Mouse (Mus musculus): ENCODE measurements at regions not wholly inside any gene's neighbourhood (a gene's known extent, or its start where the extent isn't known, plus 50 kb on each side); places are given as distances from the start of the nearest gene placed in this dataset.

- ATAC-seq (ENCODE audit: low FRiP score, low read depth), result no peak
- H3K4me2 ChIP-seq, result no peak overlapping the region
- WGBS, result 89% methylated on average over 2 of the region's 2 CpGs
- no peaks in the 10 kb centered on the region for H3K27me3 ChIP-seq
- H3K9me3 ChIP-seq, result no peaks in the 10 kb centered on the region
- no peaks in the 10 kb centered on the region for H3K36me3 ChIP-seq
- H3K4me3 ChIP-seq, result no peak overlapping the region
- peaks cover 3% of the 10 kb centered on the region; the same call in 1 of the 2 replicates for H3K4me1 ChIP-seq (replicated peaks)
- no peak overlapping the region for H3K9ac ChIP-seq
- H3K27ac ChIP-seq (replicated peaks), result no peak overlapping the region
Measured at GRCm38 (mm10) chr1:137363969-137364368, 403.7 kb upstream of the Nr5a2 start.

- Histone ChIP-seq H3K4me2 (no peak overlapping the region), H3K27ac (replicated peaks) (no peak overlapping the region), H3K36me3 (no peaks in the 10 kb centered on the region), H3K27me3 (no peaks in the 10 kb centered on the region), H3K9ac (no peak overlapping the region), H3K4me3 (no peak overlapping the region), H3K4me1 (replicated peaks) (peaks cover 3% of the 10 kb centered on the region; the same call in 1 of the 2 replicates), H3K9me3 (no peaks in the 10 kb centered on the region)
- 48% methylated on average over 1 of the region's 1 CpGs for WGBS
- ATAC-seq (ENCODE audit: low FRiP score, low read depth), result no peak
Measured at GRCm38 (mm10) chr1:137363561-137363960, 403.3 kb upstream of the Nr5a2 start.

- Histone ChIP-seq H3K36me3 (no peaks in the 10 kb centered on the region), H3K9ac (no peak overlapping the region), H3K4me1 (replicated peaks) (peaks cover 3% of the 10 kb centered on the region; the same call in 1 of the 2 replicates), H3K27me3 (no peaks in the 10 kb centered on the region), H3K27ac (replicated peaks) (no peak overlapping the region), H3K4me3 (no peak overlapping the region), H3K4me2 (no peak overlapping the region), H3K9me3 (no peaks in the 10 kb centered on the region)
- 64% methylated on average over 16 of the region's 16 CpGs for WGBS
- no peak for ATAC-seq (ENCODE audit: low FRiP score, low read depth)
Measured at GRCm38 (mm10) chr1:137360688-137361570, 400.7 kb upstream of the Nr5a2 start.

GRCm38 (mm10) chr1:137355941-137356512, 395.8 kb upstream of the Nr5a2 start:
- no peak for ATAC-seq (ENCODE audit: low FRiP score, low read depth)
- peaks cover 3% of the 10 kb centered on the region; the same call in 1 of the 2 replicates for H3K4me1 ChIP-seq (replicated peaks)
- no peak overlapping the region for H3K4me2 ChIP-seq
- H3K36me3 ChIP-seq, result no peaks in the 10 kb centered on the region
- WGBS, result 46% methylated on average over 4 of the region's 4 CpGs
- H3K9ac ChIP-seq, result no peak overlapping the region
- H3K27me3 ChIP-seq, result no peaks in the 10 kb centered on the region
- H3K4me3 ChIP-seq, result no peak overlapping the region
- H3K27ac ChIP-seq (replicated peaks), result no peak overlapping the region
- no peaks in the 10 kb centered on the region for H3K9me3 ChIP-seq

GRCm38 (mm10) chr1:137352390-137353027, 392.3 kb upstream of the Nr5a2 start:
- H3K4me3 ChIP-seq, result no peak overlapping the region
- 89% methylated on average over 5 of the region's 5 CpGs for WGBS
- H3K9ac ChIP-seq, result no peak overlapping the region
- no peaks in the 10 kb centered on the region for H3K4me1 ChIP-seq (replicated peaks)
- no peaks in the 10 kb centered on the region for H3K27me3 ChIP-seq
- no peak overlapping the region for H3K4me2 ChIP-seq
- no peaks in the 10 kb centered on the region for H3K9me3 ChIP-seq
- no peaks in the 10 kb centered on the region for H3K36me3 ChIP-seq
- no peak overlapping the region for H3K27ac ChIP-seq (replicated peaks)
- no peak for ATAC-seq (ENCODE audit: low FRiP score, low read depth)

GRCm38 (mm10) chr1:137334137-137334536, 373.9 kb upstream of the Nr5a2 start:
- ATAC-seq (ENCODE audit: low FRiP score, low read depth), result no peak
- WGBS, result 93% methylated on average over 2 of the region's 2 CpGs
- Histone ChIP-seq H3K27me3 (no peaks in the 10 kb centered on the region), H3K4me2 (no peak overlapping the region), H3K9ac (no peak overlapping the region), H3K4me1 (replicated peaks) (peaks cover 4% of the 10 kb centered on the region; the same call in 1 of the 2 replicates), H3K36me3 (no peaks in the 10 kb centered on the region), H3K4me3 (no peak overlapping the region), H3K27ac (replicated peaks) (no peak overlapping the region), H3K9me3 (no peaks in the 10 kb centered on the region)

- 41% methylated on average over 8 of the region's 8 CpGs for whole genome bisulfite sequencing
- H3K27ac ChIP-seq (replicated peaks), result peak overlapping the region; percentile 17
- no peak overlapping the region; the same call in 1 of the 2 replicates for H3K4me2 ChIP-seq
- peaks cover 4% of the 10 kb centered on the region; the same call in 1 of the 2 replicates for H3K4me1 ChIP-seq (replicated peaks)
- no peak overlapping the region for H3K4me3 ChIP-seq
- no peaks in the 10 kb centered on the region for H3K9me3 ChIP-seq
- peak; percentile 86 for ATAC-seq (ENCODE audit: low FRiP score, low read depth)
- H3K9ac ChIP-seq, result no peak overlapping the region
- H3K27me3 ChIP-seq, result no peaks in the 10 kb centered on the region
- no peaks in the 10 kb centered on the region for H3K36me3 ChIP-seq
Measured at GRCm38 (mm10) chr1:137332108-137332769, 372.0 kb upstream of the Nr5a2 start.

- H3K4me2 ChIP-seq, result no peak overlapping the region; the same call in 1 of the 2 replicates
Measured at GRCm38 (mm10) chr1:137331746-137332107, 371.5 kb upstream of the Nr5a2 start.

GRCm38 (mm10) chr1:137330634-137331033, 370.4 kb upstream of the Nr5a2 start:
- Histone ChIP-seq H3K4me3 (no peak overlapping the region), H3K27ac (replicated peaks) (no peak overlapping the region), H3K9me3 (no peaks in the 10 kb centered on the region), H3K27me3 (no peaks in the 10 kb centered on the region), H3K4me2 (no peak overlapping the region), H3K9ac (no peak overlapping the region), H3K4me1 (replicated peaks) (peaks cover 4% of the 10 kb centered on the region; the same call in 1 of the 2 replicates), H3K36me3 (no peaks in the 10 kb centered on the region)
- ATAC-seq (ENCODE audit: low FRiP score, low read depth), result no peak
- 36% methylated on average over 3 of the region's 3 CpGs for WGBS

More at GRCm38 (mm10) chr1:137331746-137332107, 371.5 kb upstream of the Nr5a2 start:
- 49% methylated on average over 5 of the region's 5 CpGs for WGBS
- no peak overlapping the region for H3K27ac ChIP-seq (replicated peaks)
- no peak overlapping the region for H3K4me3 ChIP-seq
- H3K9ac ChIP-seq, result no peak overlapping the region
- H3K9me3 ChIP-seq, result no peaks in the 10 kb centered on the region
- peaks cover 4% of the 10 kb centered on the region; the same call in 1 of the 2 replicates for H3K4me1 ChIP-seq (replicated peaks)
- ATAC-seq (ENCODE audit: low FRiP score, low read depth), result peak; percentile 59; the same call in 1 of the 2 replicates
- H3K27me3 ChIP-seq, result no peaks in the 10 kb centered on the region
- no peaks in the 10 kb centered on the region for H3K36me3 ChIP-seq

GRCm38 (mm10) chr1:137323884-137324594, 363.8 kb upstream of the Nr5a2 start:
- Histone ChIP-seq H3K36me3 (no peaks in the 10 kb centered on the region), H3K9me3 (no peaks in the 10 kb centered on the region), H3K4me1 (replicated peaks) (no peaks in the 10 kb centered on the region), H3K4me2 (peak overlapping the region; percentile 31), H3K27me3 (no peaks in the 10 kb centered on the region), H3K9ac (no peak overlapping the region), H3K4me3 (no peak overlapping the region), H3K27ac (replicated peaks) (no peak overlapping the region)
- 33% methylated on average over 8 of the region's 8 CpGs for WGBS
- peak; percentile 71; the same call in 1 of the 2 replicates for ATAC-seq (ENCODE audit: low FRiP score, low read depth)

- 12% methylated on average over 2 of the region's 2 CpGs for WGBS
- H3K9me3 ChIP-seq, result no peaks in the 10 kb centered on the region
Measured at GRCm38 (mm10) chr1:137323035-137323680, 362.9 kb upstream of the Nr5a2 start.

More at GRCm38 (mm10) chr1:137323035-137323680, 362.9 kb upstream of the Nr5a2 start:
- Histone ChIP-seq H3K36me3 (no peaks in the 10 kb centered on the region), H3K27ac (replicated peaks) (no peak overlapping the region), H3K9ac (no peak overlapping the region), H3K4me1 (replicated peaks) (no peaks in the 10 kb centered on the region), H3K4me3 (no peak overlapping the region), H3K4me2 (no peak overlapping the region), H3K27me3 (no peaks in the 10 kb centered on the region)
- 0 out of 2 replicates have a peak, but pooled peaks have one; percentile 59 for ATAC-seq (ENCODE audit: low FRiP score, low read depth)
